ENCODE assay signal across 15 mouse cellular contexts in the genomic region with DNA sequence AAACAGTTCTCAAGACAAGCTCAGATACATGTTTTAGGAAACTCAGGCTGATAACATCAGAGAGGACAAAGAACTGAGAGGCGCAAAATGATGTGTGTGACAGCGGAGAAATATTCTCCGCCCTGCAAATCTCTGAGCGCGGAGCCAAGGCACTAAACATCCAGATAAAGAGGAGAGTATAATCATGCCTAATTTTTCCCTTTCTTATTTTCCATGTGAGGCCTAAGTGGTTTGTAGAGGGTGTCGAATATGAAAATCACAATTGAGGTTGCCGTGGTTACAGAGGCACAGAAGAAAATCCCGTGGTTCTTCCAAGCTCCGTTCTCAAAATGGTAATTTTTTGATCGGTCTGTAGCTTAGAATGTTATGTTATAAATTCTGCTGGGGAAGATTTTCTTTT.
A peak's percentile ranks its signal among the peaks of the same experiment; 100 is the strongest.
DNase-seq lines count a peak whose midpoint lies in the region; ATAC-seq and TF ChIP-seq lines count a peak whose summit lies in the region.
"Had no signal": no experiment of that assay in that cellular context is flagged by ENCODE, and none has a peak within 500 bp of the region (broad histone marks: within the 10 kb centered on the region; RNA-seq: fewer than 3 reads in every experiment).

No protein-coding gene starts in this region.

- WGBS in forebrain, embryonic 11.5 days, result 92% methylated on average over 10 of the region's 10 CpGs
- WGBS in forebrain, embryonic 10.5 days, result 94% methylated on average over 10 of the region's 10 CpGs
- 62% methylated on average over 10 of the region's 10 CpGs for WGBS in lung, embryonic 14.5 days
- 80% methylated on average over 10 of the region's 10 CpGs for WGBS in forebrain, embryonic 13.5 days

- no peaks in the 10 kb centered on the region for H3K27me3 ChIP-seq in forebrain, embryonic 11.5 days (ENCODE audit: control insufficient read depth, insufficient read depth, low read length)
- no peaks in the 10 kb centered on the region for H3K27me3 ChIP-seq in forebrain, embryonic 10.5 days (ENCODE audit: poor library complexity, severe bottlenecking)
- H3K27me3 ChIP-seq in lung, embryonic 14.5 days (ENCODE audit: insufficient read depth, low read length), result no peaks in the 10 kb centered on the region
- no peaks in the 10 kb centered on the region for H3K27me3 ChIP-seq in forebrain, embryonic 13.5 days
- H3K27me3 ChIP-seq: liver, embryonic 12.5 days had no signal

- no peak overlapping the region for H3K27ac ChIP-seq in forebrain, embryonic 11.5 days (ENCODE audit: low read depth, low read length)
- no peak overlapping the region for H3K27ac ChIP-seq in forebrain, embryonic 10.5 days
- H3K27ac ChIP-seq in lung, embryonic 14.5 days (ENCODE audit: low read depth), result no peak overlapping the region
- peak overlapping the region; percentile 51 for H3K27ac ChIP-seq in forebrain, embryonic 13.5 days
- H3K27ac ChIP-seq: liver, embryonic 12.5 days had no signal

- no peaks in the 10 kb centered on the region for H3K36me3 ChIP-seq in forebrain, embryonic 11.5 days (ENCODE audit: control insufficient read depth, insufficient read depth, low read length)
- H3K36me3 ChIP-seq in forebrain, embryonic 10.5 days (replicated peaks), result no peaks in the 10 kb centered on the region
- H3K36me3 ChIP-seq in lung, embryonic 14.5 days (ENCODE audit: insufficient read depth), result no peaks in the 10 kb centered on the region
- no peaks in the 10 kb centered on the region for H3K36me3 ChIP-seq in forebrain, embryonic 13.5 days (ENCODE audit: poor library complexity, severe bottlenecking)
- H3K36me3 ChIP-seq: liver, embryonic 12.5 days had no signal

- no peak for DNase-seq in forebrain, embryonic 11.5 days (ENCODE audit: low spot score)
- no peak for DNase-seq in forebrain, embryonic 10.5 days (ENCODE audit: extremely low spot score, low spot score)
- peak; percentile 65 for DNase-seq in lung, embryonic 14.5 days
- no peak for DNase-seq in lung, postnatal 36 days
- peak; percentile 7 to 10 for DNase-seq in left cerebral cortex, postnatal 36 days (ENCODE audit: low spot score in 2 of 2)
- DNase-seq in MN1 (ENCODE audit: low spot score), result no peak
- DNase-seq in cerebellum, adult 9-11 months, result no peak
- DNase-seq: cerebellum, adult 18-20 months; gastrocnemius, postnatal 10 days; lung, postnatal 4 days had no signal

- no peaks in the 10 kb centered on the region for H3K4me1 ChIP-seq in forebrain, embryonic 11.5 days (replicated peaks; ENCODE audit: control insufficient read depth, insufficient read depth, low read length)
- no peaks in the 10 kb centered on the region for H3K4me1 ChIP-seq in forebrain, embryonic 10.5 days
- H3K4me1 ChIP-seq in lung, embryonic 14.5 days (ENCODE audit: insufficient read depth), result no peaks in the 10 kb centered on the region
- H3K4me1 ChIP-seq in forebrain, embryonic 13.5 days, result no peaks in the 10 kb centered on the region
- H3K4me1 ChIP-seq: liver, embryonic 12.5 days had no signal

- 0 out of 2 replicates have a peak, but pooled peaks have one; percentile 11 for ATAC-seq in forebrain, embryonic 11.5 days (replicated peaks; ENCODE audit: low FRiP score)
- ATAC-seq in lung, embryonic 14.5 days (ENCODE audit: insufficient read depth), result peak; percentile 79
- peak; percentile 53 for ATAC-seq in forebrain, embryonic 13.5 days
- ATAC-seq: inflammation-experienced regulatory T-cells, adult 6 months; liver, embryonic 12.5 days; Patski had no signal

- intact Hi-C loops in left cerebral cortex, postnatal 36 days (cut with DNase I), result loop anchor here (10.0 kb wide), 1 partner anchor 211 kb away; no protein-coding TSS in a partner anchor

- no peak overlapping the region for H3K9ac ChIP-seq in forebrain, embryonic 11.5 days (ENCODE audit: low read length)
- no peak overlapping the region for H3K9ac ChIP-seq in lung, embryonic 14.5 days
- H3K9ac ChIP-seq in forebrain, embryonic 13.5 days, result no peak overlapping the region
- H3K9ac ChIP-seq: liver, embryonic 12.5 days had no signal

- H3K9me3 ChIP-seq in forebrain, embryonic 11.5 days (ENCODE audit: control insufficient read depth, low read length), result no peaks in the 10 kb centered on the region
- H3K9me3 ChIP-seq in forebrain, embryonic 10.5 days, result no peaks in the 10 kb centered on the region
- H3K9me3 ChIP-seq in lung, embryonic 14.5 days (ENCODE audit: low read depth, low read length), result no peaks in the 10 kb centered on the region
- H3K9me3 ChIP-seq in forebrain, embryonic 13.5 days (replicated peaks), result no peaks in the 10 kb centered on the region
- H3K9me3 ChIP-seq: liver, embryonic 12.5 days had no signal

- H3K4me3 ChIP-seq in forebrain, embryonic 11.5 days (ENCODE audit: low read depth, low read length), result no peak overlapping the region
- H3K4me3 ChIP-seq in forebrain, embryonic 10.5 days, result no peak overlapping the region
- no peak overlapping the region for H3K4me3 ChIP-seq in lung, embryonic 14.5 days (ENCODE audit: low read depth, low read length)
- H3K4me3 ChIP-seq in forebrain, embryonic 13.5 days, result no peak overlapping the region
- H3K4me3 ChIP-seq: erythroblast, embryonic 14.5 days; liver, embryonic 12.5 days had no signal

- H3K4me2 ChIP-seq in forebrain, embryonic 11.5 days (ENCODE audit: low read depth, low read length, severe bottlenecking), result no peak overlapping the region
- no peak overlapping the region for H3K4me2 ChIP-seq in lung, embryonic 14.5 days
- no peak overlapping the region for H3K4me2 ChIP-seq in forebrain, embryonic 13.5 days
- H3K4me2 ChIP-seq: liver, embryonic 12.5 days had no signal

- no peak for TF ChIP-seq CTCF in lung, embryonic 14.5 days (IDR thresholded peaks at IDR 0.05; ENCODE audit: low read depth)

Comparison
In these comparisons a context has a peak if more than half of its experiments do, and no peak if none do; other contexts are left out.
1. DNase-seq: peak in lung, embryonic 14.5 days (single experiment) and left cerebral cortex, postnatal 36 days (2 of 2); none in forebrain, embryonic 11.5 days (single experiment), forebrain, embryonic 10.5 days (single experiment), lung, postnatal 36 days (single experiment), MN1 (single experiment) and cerebellum, adult 9-11 months (single experiment).
2. ATAC-seq: peak in every context shown above with its lines; median percentile 79 in lung, embryonic 14.5 days; 53 in forebrain, embryonic 13.5 days; 11 in forebrain, embryonic 11.5 days.